Mouse (Mus musculus): Measurements from ENCODE around the gene Trpv5. TPM values are rescaled to one million over a fixed set of nuclear protein-coding genes. Genes with fewer than 3 reads are reported as not detected.
A peak's percentile ranks its signal among the peaks of the same experiment; 100 is the strongest.

Gene Trpv5
- total and polyA plus RNA-seq, 3 experiments, result 0.12 to 0.26 TPM; not detected in 1

- H3K4me3 ChIP-seq (ENCODE audit: control insufficient read depth in 1 of 2, insufficient read depth in 1 of 2, low read depth in 2 of 2, low read length in 2 of 2), result no peak overlapping the region
- TF ChIP-seq CTCF (IDR thresholded peaks at IDR 0.05 in 2 of 3, conservative IDR thresholded peaks at IDR 0.05 in 1 of 3; ENCODE audit: control insufficient read depth in 1 of 3, insufficient read depth in 1 of 3, low read depth in 2 of 3, low read length in 3 of 3, poor library complexity in 1 of 3, severe bottlenecking in 1 of 3) (no peak), E2F4 (IDR thresholded peaks at IDR 0.05; ENCODE audit: borderline replicate concordance, low read depth, low read length) (no peak), POLR2AphosphoS5 (IDR thresholded peaks at IDR 0.05; ENCODE audit: borderline replicate concordance, low read depth, low read length) (no peak), UBTF (IDR thresholded peaks at IDR 0.05; ENCODE audit: borderline replicate concordance, insufficient read depth, low read depth, low read length) (no peak), ELF1 (IDR thresholded peaks at IDR 0.05; ENCODE audit: low read depth, low read length) (no peak), USF2 (IDR thresholded peaks at IDR 0.05; ENCODE audit: borderline replicate concordance in 1 of 2, insufficient read depth in 1 of 2, low read depth in 1 of 2, low read length in 2 of 2) (no peak), MAZ (IDR thresholded peaks at IDR 0.05; ENCODE audit: low read depth, low read length) (no peak), MEF2A (IDR thresholded peaks at IDR 0.05; ENCODE audit: extremely low read depth, insufficient replicate concordance, low read depth, low read length, poor library complexity, severe bottlenecking) (no peak), TCF12 (IDR thresholded peaks at IDR 0.05; ENCODE audit: low read depth, low read length) (no peak), MYB (IDR thresholded peaks at IDR 0.05; ENCODE audit: low read depth, low read length) (no peak), ZKSCAN1 (IDR thresholded peaks at IDR 0.05; ENCODE audit: low read depth, low read length) (no peak), JUND (IDR thresholded peaks at IDR 0.05; ENCODE audit: low read depth, low read length) (no peak), CHD1 (IDR thresholded peaks at IDR 0.05; ENCODE audit: low read depth, low read length) (no peak), KAT2A (conservative IDR thresholded peaks at IDR 0.05; ENCODE audit: low read depth, low read length) (no peak)
These were observed 45.4 kb downstream of the Trpv5 start for GRCm38 (mm10) chr6:41635211-41635610.

GRCm38 (mm10) chr6:41631549-41631948, 49.0 kb downstream of the Trpv5 start:
- H3K36me3 ChIP-seq (ENCODE audit: control insufficient read depth in 1 of 2, insufficient read depth in 2 of 2, low read length in 2 of 2), result no peaks in the 10 kb centered on the region; a peak in 1 of 4 replicates
- no peak for DNase-seq (ENCODE audit: low read depth, low spot score)
- no peaks in the 10 kb centered on the region for H3K9me3 ChIP-seq (replicated peaks; ENCODE audit: insufficient read depth, low read length)
- no peak overlapping the region for H3K4me3 ChIP-seq (ENCODE audit: control insufficient read depth in 1 of 2, insufficient read depth in 1 of 2, low read depth in 2 of 2, low read length in 2 of 2)
- H3K27ac ChIP-seq (ENCODE audit: control insufficient read depth, low read depth, low read length), result no peak overlapping the region
- no peak overlapping the region for H3K9ac ChIP-seq (ENCODE audit: control insufficient read depth, low read depth, low read length, poor library complexity, severe bottlenecking)
- H3K79me2 ChIP-seq (ENCODE audit: control insufficient read depth, insufficient read depth, low read length, poor library complexity), result no peaks in the 10 kb centered on the region
- no peaks in the 10 kb centered on the region for H3K4me1 ChIP-seq (ENCODE audit: control insufficient read depth in 1 of 2, insufficient read depth in 2 of 2, low read length in 2 of 2)
- TF ChIP-seq SIN3A (IDR thresholded peaks at IDR 0.05; ENCODE audit: low read length), result no peak
- TF ChIP-seq USF1 (IDR thresholded peaks at IDR 0.05; ENCODE audit: low read depth, low read length), result no peak
- TF ChIP-seq MEF2A (IDR thresholded peaks at IDR 0.05; ENCODE audit: extremely low read depth, insufficient replicate concordance, low read depth, low read length, poor library complexity, severe bottlenecking), result no peak
- TF ChIP-seq MXI1 (IDR thresholded peaks at IDR 0.05; ENCODE audit: low read depth, low read length), result no peak
- TF ChIP-seq GATA1 (IDR thresholded peaks at IDR 0.05; ENCODE audit: low read depth, low read length), result no peak
- no peak for TF ChIP-seq UBTF (IDR thresholded peaks at IDR 0.05; ENCODE audit: borderline replicate concordance, insufficient read depth, low read depth, low read length)
- no peak for TF ChIP-seq E2F4 (IDR thresholded peaks at IDR 0.05; ENCODE audit: borderline replicate concordance, low read depth, low read length)
- TF ChIP-seq RAD21 (IDR thresholded peaks at IDR 0.05; ENCODE audit: low read depth, low read length), result no peak
- no peak for TF ChIP-seq MAFK (IDR thresholded peaks at IDR 0.05; ENCODE audit: borderline replicate concordance, low read depth, low read length)
- no peak for TF ChIP-seq HCFC1 (IDR thresholded peaks at IDR 0.05; ENCODE audit: low read depth, low read length)
- no peak for TF ChIP-seq MYC (IDR thresholded peaks at IDR 0.05; ENCODE audit: low read depth, low read length)
- TF ChIP-seq MAZ (IDR thresholded peaks at IDR 0.05; ENCODE audit: low read depth, low read length), result no peak
- TF ChIP-seq ELF1 (IDR thresholded peaks at IDR 0.05; ENCODE audit: low read depth, low read length), result no peak
- no peak for TF ChIP-seq MYB (IDR thresholded peaks at IDR 0.05; ENCODE audit: low read depth, low read length)
- TF ChIP-seq NRF1 (IDR thresholded peaks at IDR 0.05; ENCODE audit: insufficient read depth, low read depth, low read length, poor library complexity, severe bottlenecking), result no peak
- TF ChIP-seq GABPA (IDR thresholded peaks at IDR 0.05; ENCODE audit: low read depth, low read length), result no peak
- no peaks in the 10 kb centered on the region for H3K27me3 ChIP-seq (ENCODE audit: control insufficient read depth in 1 of 2, insufficient read depth in 2 of 2, low read length in 2 of 2)

More at GRCm38 (mm10) chr6:41635211-41635610, 45.4 kb downstream of the Trpv5 start:
- Histone ChIP-seq H3K79me2 (ENCODE audit: control insufficient read depth, insufficient read depth, low read length, poor library complexity) (no peaks in the 10 kb centered on the region), H3K4me1 (ENCODE audit: control insufficient read depth in 1 of 2, insufficient read depth in 2 of 2, low read length in 2 of 2) (no peaks in the 10 kb centered on the region), H3K36me3 (ENCODE audit: control insufficient read depth in 1 of 2, insufficient read depth in 2 of 2, low read length in 2 of 2) (no peaks in the 10 kb centered on the region), H3K9ac (ENCODE audit: control insufficient read depth, low read depth, low read length, poor library complexity, severe bottlenecking) (no peak overlapping the region), H3K27me3 (ENCODE audit: control insufficient read depth in 1 of 2, insufficient read depth in 2 of 2, low read length in 2 of 2) (no peaks in the 10 kb centered on the region; a peak in 1 of 4 replicates), H3K27ac (ENCODE audit: control insufficient read depth, low read depth, low read length) (no peak overlapping the region), H3K9me3 (replicated peaks; ENCODE audit: insufficient read depth, low read length) (no peaks in the 10 kb centered on the region)
- peak; percentile 20 for DNase-seq (ENCODE audit: low read depth, low spot score)
